Mouse (Mus musculus): Measurements from ENCODE around the gene Tgfbr3.

Tgfbr3 gene

DNA sequence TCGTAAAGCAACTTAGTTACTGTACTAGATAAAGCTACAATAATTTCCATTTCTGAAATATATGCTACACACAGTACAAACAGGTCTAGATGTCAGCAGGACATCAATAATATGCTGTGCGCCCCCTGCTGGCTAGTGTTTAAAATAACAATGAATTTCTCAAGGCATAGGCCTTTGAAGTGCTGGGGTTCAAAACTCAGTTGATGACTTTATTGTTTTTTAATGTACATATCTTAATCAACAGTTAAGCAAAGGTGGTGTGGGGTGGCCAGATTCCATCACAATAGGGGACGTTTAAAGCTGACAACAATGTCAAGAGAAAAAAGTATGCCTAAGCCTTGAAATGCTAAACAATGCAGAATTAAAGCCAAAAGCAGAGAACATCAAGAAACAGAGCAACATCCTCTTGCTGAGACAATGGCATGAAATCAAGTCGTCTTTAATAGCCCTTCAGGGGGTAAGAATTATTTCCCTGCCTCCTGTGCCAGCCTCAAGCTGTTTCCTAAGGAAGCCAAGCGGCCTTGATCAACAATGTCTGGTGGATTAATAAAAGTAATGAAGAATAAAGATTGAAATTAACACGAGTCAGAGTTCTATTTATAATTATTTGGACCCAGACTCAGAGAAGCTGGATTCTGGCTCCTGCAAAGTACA is 2.0 kb downstream of the Tgfbr3 start:
- ChIA-PET POLR2A (interaction anchor here in 3 of 4 experiments (0.6 to 1.1 kb wide), 7 partner anchors 15 to 324 kb away, joined by 3 to 7 read pairs (median 3); partner anchors contain the start of gene Cdc7 (in 1 of the 3)), CTCF (interaction anchor here in 2 of 4 experiments (0.6 to 1.8 kb wide), 4 partner anchors 12 to 427 kb away, joined by 3 to 7 read pairs (median 4); no protein-coding TSS in a partner anchor)

DNA sequence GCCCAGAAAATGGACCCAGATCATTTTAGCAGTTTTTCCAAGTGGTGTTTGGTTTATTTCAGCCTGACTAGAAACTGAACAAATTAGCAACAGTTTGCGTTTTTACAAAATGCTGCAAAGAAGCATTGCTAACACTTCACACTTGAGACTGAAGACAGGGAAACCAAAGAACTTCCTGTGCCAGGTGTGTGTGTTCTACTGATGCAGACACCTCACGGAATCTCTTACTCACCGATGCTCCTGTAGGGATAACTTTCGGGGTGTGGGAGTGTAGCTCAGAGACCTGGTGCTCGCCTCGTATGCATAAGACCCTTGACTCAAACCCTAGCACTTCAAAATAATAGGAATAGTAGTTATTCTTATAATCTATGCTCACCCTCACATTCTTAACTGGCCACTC is 3.9 kb downstream of the Tgfbr3 start:
- POLR2A ChIA-PET, result interaction anchor here in 1 of 4 experiments (0.6 kb wide), 1 partner anchor 71 kb away, joined by 3 read pairs; no protein-coding TSS in a partner anchor
- CTCF ChIA-PET, result interaction anchor here in 1 of 4 experiments (0.6 kb wide), 1 partner anchor 113 kb away, joined by 3 read pairs; no protein-coding TSS in a partner anchor

DNA sequence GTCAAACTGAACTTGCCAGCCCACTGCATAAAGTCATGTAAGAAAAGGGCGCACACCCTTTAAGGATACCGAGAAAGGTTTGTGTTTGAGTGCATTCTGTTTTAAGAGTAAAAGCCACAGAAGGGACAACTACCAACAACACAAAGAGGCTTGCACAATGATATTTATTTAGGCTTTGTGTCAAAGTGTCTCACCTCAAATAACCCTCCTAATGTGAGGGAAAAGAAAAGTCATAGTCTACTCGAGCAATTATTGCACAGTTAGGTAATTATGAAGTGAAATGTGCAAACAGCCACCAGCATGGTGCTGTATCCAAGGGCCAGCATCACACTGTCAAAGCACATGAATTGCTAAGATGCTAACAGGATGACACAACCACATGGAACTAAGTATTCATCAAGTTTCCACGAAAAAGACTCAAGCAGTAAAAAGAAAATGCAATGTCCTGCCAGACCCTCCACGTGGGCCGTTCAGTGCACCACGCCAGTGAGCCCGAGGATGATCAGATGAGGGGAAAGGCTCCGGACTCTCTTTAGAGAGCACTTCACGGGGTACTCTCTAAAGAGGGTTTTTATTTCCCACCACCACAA is 5.4 kb downstream of the Tgfbr3 start:
- ChIA-PET POLR2A (interaction anchor here in 1 of 4 experiments (1.1 kb wide), 1 partner anchor 15 kb away, joined by 5 read pairs; no protein-coding TSS in a partner anchor), CTCF (no interaction called here)

DNA sequence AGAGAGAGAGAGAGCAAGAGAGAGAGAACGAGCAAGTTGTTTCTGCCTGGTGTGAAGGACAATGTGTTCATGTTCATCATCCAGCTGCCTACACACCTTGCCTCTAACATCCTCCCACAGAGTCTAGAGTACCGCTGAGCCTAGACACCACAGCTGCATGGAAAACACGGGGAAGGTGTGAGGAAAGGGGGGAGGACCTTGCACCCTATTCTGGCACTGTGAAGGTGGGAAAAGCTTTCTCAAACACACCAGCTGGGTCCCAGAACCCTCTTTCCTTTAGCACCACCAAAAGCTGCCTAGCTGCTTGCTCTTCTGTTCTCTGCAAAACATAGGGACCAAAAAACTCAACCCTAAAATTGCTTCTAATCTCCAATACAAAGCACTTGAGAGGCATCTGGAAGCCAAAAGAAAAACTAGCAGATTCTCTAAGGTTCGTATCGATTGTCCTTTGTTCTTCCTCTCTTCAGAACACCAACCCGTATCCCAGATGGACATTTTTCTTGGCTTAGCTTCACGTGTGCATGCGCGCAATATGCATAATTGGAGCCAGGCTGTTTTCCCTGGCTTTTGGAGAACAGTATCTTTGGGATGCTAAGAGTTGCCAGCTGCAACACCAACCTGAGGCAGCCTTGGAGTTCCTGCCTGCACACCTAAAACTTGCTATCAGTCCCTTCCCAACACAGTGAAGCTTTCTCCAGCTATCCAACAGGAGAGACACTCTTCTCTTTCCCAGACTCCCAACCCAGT is 6.7 kb downstream of the Tgfbr3 start:
- CTCF ChIA-PET, result no interaction called here
- POLR2A ChIA-PET, result interaction anchor here in 2 of 4 experiments (1.0 to 1.8 kb wide), 5 partner anchors 11 to 587 kb away, joined by 3 to 4 read pairs (median 3); no protein-coding TSS in a partner anchor

DNA sequence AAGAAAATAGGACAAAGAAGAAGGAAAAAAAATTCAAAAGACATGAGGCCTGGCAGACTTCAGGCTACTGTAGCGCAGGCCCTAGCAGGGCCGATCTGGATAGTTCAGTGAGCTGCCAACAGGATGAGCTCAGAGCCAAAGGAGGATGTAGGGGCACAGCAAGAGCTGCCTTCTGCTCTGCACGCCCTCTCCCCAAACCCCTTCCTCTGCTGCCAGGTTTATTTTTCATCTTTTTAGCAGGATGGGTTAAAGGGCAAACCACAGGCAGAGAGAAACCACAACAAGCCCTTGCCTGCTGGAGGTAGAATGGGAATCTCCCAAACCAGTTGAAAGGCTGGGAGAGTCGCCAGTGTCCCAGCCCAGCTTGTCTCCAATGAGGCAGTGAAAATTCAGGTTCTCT is 10.2 kb downstream of the Tgfbr3 start:
- ChIA-PET POLR2A (no interaction called here), CTCF (interaction anchor here in 1 of 4 experiments (0.6 kb wide), 1 partner anchor 13 kb away, joined by 3 read pairs; no protein-coding TSS in a partner anchor)

DNA sequence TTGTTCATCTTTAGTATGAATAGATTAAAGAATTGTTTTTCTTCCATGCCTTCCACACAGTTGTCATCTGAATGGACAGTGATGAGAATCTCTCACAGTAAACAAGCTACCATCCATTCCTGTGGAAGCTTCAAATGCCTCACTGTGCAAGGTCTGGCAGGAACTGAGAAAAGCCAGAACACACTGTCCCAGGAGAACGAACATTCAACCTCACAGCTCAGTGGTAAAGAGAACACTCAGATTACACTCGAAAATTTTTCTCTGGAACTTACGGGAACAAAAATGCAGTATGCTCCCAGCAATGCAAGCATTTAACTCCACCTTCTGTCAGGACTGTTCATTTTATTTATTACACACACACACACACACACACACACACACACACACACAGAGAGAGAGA is 13.2 kb downstream of the Tgfbr3 start:
- CTCF ChIA-PET, result interaction anchor here in 1 of 4 experiments (0.6 kb wide), 1 partner anchor 881 kb away, joined by 3 read pairs; no protein-coding TSS in a partner anchor
- POLR2A ChIA-PET, result interaction anchor here in 1 of 4 experiments (2.2 kb wide), 1 partner anchor 8 kb away, joined by 8 read pairs; no protein-coding TSS in a partner anchor

DNA sequence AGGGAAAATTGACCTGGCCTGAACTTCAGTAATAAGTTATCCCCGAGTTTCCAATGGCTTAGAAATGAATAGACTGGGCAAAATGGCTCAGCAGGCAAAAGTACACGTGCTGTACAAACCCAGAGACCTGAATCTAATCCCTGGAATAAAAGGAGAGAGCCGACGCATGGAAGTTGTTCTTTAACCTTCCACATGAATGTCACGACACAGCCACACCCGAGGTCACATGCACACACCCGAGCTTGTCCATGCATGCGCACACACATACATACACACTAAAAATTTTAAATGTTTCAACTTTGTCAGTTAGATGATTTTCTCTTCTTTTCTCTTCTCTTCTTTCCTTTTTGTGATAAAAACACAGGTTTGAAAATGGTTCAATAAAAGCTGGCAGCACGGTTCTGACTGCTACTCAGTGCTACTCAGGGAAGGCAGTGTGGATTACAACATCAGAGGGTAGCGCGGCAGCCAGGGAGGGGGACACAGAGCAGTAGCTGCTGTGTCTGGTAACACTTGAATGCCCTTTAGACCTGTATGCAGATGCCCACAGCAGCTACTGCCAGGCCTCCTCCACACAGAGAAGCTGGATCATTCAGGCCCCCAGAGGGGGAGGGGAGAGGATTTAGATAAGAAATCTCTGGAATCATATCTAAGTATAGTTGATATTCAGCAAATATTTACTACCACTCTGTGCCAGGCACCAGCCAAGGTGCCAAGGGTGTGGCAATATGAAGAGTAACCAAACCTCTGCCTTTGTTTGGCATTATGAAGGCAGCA is 17.0 kb downstream of the Tgfbr3 start:
- POLR2A ChIA-PET, result interaction anchor here in 2 of 4 experiments (0.5 to 1.6 kb wide), 5 partner anchors 10 to 450 kb away, joined by 3 to 4 read pairs (median 3); no protein-coding TSS in a partner anchor
- CTCF ChIA-PET, result interaction anchor here in 1 of 4 experiments (0.5 kb wide), 1 partner anchor 17 kb away, joined by 3 read pairs; no protein-coding TSS in a partner anchor

DNA sequence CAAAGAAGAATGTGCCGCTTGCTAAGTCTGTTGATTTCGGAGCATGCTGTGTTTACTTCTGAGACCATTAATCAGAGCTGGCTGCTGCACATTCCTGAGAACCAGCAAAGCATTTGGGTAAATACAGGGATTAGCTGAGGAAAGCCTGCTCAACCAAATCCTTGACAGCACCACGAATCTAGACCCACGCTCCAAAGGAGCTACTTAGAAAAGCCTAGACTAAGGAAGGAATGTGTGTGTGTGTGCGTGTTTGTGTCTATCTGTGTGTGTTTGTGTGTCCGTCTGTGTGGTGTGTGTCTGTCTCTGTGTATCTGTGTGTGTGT is 20.5 kb downstream of the Tgfbr3 start:
- CTCF ChIA-PET, result interaction anchor here in 1 of 4 experiments (0.7 kb wide), 1 partner anchor 239 kb away, joined by 3 read pairs; no protein-coding TSS in a partner anchor
- POLR2A ChIA-PET, result interaction anchor here (0.6 to 2.6 kb wide), 19 partner anchors 8 to 621 kb away, joined by 3 to 10 read pairs (median 3); partner anchors contain the start of gene Tgfbr3 (in 1 of the 4)

DNA sequence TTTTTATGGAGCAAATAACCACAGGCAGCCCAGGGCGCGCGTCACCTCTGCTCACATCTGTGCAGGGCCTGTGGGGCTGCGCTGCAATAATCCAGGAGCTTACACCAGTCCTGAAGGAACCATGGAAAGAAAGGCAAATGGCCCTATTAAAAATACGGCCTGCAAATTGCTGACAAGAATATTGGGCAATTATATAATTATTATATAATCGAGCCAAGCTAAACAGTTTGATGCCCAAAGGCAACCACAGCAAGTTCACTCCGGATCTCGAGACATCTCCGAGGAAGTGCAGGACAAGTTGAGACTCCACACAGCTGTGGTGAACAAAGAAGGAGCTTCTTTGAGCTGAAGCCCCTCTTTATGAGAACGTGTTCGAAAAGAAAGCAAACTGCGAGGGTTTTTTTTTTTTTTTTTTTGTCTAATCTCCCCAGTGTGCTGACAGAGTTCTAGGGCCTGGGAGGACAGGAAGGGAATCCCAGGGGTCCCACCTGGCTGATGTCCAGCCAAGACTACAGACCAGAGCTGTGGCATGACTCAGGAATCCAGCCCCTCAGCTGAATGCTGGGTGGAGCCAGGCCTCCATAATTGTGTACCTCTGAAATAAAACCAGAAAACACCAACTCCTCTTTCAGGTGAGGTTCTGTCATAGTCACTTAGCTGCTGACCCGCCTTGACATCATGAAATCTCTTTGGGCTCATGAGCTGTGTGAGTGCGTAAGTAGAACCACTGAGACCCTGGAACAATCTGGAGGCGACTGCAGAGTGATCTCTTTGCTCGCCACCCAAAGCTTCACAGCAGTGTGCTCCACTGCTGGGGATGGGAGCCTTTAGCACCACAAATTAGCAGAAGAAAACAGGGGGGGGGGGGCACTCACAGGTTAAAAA is 21.1 kb downstream of the Tgfbr3 start:
- ChIA-PET CTCF (interaction anchor here in 3 of 4 experiments (0.6 to 0.7 kb wide), 4 partner anchors 50 to 333 kb away, joined by 3 to 5 read pairs (median 3); no protein-coding TSS in a partner anchor), POLR2A (interaction anchor here (0.5 to 2.6 kb wide), 23 partner anchors 9 to 622 kb away, joined by 3 to 10 read pairs (median 3); partner anchors contain the start of gene Tgfbr3 (in 2 of the 4))

DNA sequence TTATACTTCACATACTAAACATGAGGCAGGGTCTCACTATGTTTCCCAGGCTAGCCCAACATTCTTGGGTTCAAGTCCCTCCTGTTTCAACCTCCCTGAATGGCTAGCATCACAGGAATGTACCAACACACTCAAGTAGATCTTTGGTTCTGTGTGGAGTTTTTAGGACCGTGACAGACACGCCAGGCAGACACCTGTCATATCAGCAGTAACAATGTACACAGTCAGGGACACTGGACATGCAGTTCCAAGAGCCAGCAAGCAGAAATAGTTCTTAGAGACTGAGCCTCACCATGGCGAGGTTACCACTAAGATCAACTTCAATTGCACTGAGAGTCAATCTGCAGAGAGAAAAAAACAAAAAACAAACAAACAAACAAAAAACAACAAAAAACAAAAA is 22.9 kb downstream of the Tgfbr3 start:
- POLR2A ChIA-PET, result no interaction called here
- CTCF ChIA-PET, result no interaction called here

DNA sequence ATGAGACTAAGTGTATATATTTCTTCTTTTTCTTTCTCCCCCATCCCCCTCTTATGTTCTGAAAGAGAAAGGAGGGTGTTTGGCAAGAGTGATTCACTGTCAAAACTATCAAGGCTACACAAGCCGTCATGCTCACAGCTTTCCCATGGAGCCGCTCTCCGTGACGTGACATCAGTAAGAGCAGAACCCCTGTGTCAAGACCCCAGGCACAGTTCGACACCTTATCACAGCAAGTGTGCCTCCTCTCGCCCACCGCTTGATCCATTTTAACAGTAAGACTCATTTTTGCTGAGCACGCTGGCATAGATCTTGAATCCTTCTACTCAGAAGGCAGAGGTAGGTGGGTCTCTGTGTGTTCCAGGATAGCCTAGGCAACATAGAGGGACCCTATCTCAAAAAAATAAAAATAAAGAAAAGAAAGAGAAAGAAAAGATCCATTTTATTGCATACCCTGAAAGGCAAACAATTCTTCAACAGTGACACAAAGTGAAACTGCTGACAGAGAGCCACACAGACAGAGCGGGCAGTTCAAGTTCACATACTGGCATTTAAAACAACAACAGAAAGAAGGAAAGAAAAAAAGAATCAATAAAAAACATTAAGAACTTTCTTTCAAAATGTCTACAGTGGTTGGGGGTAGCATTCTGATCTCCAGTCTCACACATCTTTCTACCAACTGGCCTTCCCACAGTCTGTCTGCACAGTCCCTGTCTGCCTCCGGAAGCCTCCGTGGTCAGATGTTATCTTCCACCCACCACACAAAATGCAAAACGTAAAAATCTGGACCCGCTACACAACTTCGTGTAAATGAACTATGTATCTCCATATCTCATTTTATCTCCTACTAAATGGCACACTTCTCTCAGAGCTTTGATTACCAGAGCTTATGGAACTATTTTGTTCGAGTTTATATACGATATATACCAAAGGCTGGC is 24.7 kb downstream of the Tgfbr3 start:
- CTCF ChIA-PET, result no interaction called here
- POLR2A ChIA-PET, result interaction anchor here in 1 of 4 experiments (0.7 kb wide), 1 partner anchor 86 kb away, joined by 3 read pairs; no protein-coding TSS in a partner anchor

DNA sequence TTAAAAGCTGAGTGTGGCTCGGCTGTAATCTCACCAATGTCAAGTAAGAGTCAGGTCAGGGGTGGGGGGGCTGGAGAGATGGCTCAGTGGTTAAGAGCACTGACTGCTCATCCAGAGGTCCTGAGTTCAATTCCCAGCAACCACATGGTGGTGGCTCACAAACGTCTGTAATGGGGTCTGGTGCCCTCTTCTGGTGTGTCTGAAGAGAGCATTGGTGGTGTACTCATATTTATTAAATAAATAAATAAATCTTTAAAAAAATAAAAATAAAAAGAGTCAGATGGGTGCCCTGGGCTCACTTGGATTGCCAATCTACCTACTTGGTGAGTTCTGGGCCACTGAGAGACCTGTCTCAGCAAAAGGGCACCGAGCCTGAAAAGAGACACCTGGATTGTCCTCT is 25.6 kb downstream of the Tgfbr3 start:
- CTCF ChIA-PET, result interaction anchor here in 1 of 4 experiments (0.6 kb wide), 1 partner anchor 120 kb away, joined by 3 read pairs; no protein-coding TSS in a partner anchor
- POLR2A ChIA-PET, result interaction anchor here in 1 of 4 experiments (0.7 kb wide), 1 partner anchor 129 kb away, joined by 11 read pairs; no protein-coding TSS in a partner anchor

DNA sequence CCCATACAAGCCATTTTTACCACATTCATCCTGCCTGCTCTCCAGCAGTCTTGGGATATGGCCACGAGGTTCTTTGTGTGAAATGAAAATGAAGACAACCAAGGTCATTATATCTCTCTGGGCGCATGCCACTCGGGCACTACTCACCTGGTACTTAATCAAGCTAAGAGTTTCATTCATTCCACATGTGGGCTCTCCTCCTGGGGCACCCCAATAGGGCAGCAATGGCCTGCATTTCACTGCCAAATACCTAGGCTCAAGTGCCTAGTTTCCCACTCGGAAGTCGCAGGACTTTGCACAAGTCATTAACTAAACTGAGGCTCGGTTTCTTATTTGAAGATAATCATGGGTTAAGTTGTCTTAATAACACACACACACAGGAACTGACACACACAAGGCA is 27.5 kb downstream of the Tgfbr3 start:
- ChIA-PET CTCF (no interaction called here), POLR2A (interaction anchor here in 2 of 4 experiments (0.6 to 1.3 kb wide), 2 partner anchors 45 to 48 kb away, joined by 3 to 5 read pairs; no protein-coding TSS in a partner anchor)

DNA sequence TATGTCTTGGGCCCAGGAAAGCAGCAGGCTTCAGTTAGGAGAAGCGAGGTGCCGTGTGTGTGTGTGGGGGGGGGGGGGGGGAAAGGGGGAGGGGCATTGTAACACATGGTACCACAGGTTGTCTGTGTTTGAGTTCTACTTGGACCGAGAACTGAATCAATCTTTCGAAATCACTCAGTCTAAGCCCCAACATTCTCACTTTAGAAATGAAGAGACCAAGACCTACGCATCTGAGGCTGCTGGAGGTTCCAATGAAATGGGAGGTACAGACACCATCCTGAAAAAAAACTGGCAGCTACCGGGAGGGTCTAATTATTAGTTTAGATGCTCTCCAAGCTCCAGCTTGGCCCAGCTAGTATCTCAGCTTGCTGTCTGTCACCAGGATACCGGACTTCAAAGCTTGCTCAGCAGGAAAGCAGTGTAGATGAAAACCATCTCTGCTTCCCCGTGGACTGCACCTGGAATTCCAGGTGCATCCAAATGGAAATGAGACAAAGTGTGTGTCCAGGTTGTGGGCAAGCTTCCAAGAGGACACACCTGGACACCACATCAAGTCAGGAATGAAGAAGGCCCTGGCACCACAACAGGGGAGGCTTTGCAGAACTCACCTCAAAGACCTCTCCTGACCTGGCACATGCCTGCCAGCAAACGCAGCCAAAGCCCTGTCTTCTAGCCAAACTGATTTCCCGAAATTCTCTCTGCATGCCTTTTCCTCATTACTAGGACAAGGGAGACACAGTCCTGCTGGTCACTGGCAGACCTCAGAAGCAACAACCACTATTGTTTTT is 28.5 kb downstream of the Tgfbr3 start:
- ChIA-PET POLR2A (interaction anchor here in 2 of 4 experiments (0.6 to 1.3 kb wide), 3 partner anchors 44 to 462 kb away, joined by 3 to 5 read pairs (median 3); no protein-coding TSS in a partner anchor), CTCF (no interaction called here)

DNA sequence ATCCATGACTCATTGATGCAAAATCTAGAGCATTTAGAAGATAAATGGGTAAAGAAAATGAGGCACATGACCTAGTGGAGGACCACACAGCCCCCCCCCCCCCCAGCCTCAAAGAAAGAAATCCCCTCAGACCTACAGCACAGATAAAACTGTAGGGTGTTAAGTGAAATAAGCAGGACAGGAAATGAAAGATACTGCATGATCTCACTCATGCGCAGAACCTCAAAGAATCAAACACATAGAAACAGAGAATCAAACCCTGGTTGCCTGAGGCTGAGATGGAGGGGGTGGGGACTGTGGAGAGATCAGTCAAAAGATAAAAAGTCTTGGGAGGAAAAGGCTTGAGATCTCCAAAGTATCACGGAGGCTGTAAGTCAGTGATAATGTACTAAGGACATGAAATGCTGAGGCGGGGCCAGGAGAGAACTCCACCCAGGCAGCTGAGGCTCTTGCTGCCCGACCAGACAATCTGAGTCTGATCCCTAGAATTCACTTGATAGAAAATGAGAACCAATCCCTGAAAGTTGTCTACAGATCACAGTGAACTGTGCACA is 29.9 kb downstream of the Tgfbr3 start:
- CTCF ChIA-PET, result no interaction called here

More for the DNA sequence above, 29.9 kb downstream of the Tgfbr3 start:
- POLR2A ChIA-PET, result interaction anchor here in 1 of 4 experiments (0.6 kb wide), 2 partner anchors 9 to 165 kb away, joined by 3 read pairs; no protein-coding TSS in a partner anchor
